Mouse (Mus musculus) CD8-positive naive resting alpha-beta T cell, adult 2 months (primary cell): ENCODE measurements around the gene Epb41l2.

ENCODE experiments used
- DNase-seq, 2 experiments: peaks; one replicate each; pipeline ENCODE4 v3.0.0; 2022; ENCODE audit warnings: low read depth in 2 of 2, low spot score in 2 of 2

Epb41l2 gene

DNA sequence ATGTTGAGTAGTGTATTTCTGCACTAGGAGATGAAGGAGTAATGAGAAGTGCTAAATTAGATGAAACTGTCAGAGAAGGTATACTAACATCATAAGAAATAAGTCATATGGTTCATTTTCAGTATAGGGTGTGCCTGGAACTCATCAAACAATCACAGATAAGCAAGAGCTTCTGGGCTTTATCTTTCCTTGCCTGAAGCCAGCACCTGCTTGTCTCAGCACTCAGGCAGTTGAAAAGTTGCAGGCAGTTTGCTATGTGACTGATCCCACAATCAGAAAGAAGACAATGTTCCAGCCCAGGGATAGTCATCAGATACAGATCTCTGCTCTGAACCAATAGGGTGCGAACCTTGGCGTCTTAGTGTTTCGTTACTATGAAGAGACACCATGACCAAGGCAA lies 181.5 kb downstream of the Epb41l2 start:
- DNase-seq, result no peak

DNA sequence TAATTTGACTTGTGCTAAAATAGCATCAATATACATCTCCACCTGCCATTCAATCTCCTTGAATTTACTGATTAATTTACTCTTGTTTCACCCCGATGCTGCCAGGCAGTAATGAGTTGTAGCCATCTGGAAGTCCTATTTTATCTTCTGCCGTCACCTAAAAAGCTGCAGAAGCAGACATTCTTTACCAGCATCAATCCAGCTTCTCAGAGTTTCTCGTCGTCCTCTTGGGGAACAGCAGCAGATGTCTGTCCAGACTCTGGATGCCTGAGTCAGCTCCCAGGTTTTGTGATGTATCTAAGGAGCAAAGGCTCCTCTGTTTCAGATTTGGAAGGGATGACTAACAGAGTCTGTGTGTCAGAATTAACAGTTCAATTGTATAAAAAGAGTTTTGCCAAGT lies 193.3 kb downstream of the Epb41l2 start:
- no peak for DNase-seq

DNA sequence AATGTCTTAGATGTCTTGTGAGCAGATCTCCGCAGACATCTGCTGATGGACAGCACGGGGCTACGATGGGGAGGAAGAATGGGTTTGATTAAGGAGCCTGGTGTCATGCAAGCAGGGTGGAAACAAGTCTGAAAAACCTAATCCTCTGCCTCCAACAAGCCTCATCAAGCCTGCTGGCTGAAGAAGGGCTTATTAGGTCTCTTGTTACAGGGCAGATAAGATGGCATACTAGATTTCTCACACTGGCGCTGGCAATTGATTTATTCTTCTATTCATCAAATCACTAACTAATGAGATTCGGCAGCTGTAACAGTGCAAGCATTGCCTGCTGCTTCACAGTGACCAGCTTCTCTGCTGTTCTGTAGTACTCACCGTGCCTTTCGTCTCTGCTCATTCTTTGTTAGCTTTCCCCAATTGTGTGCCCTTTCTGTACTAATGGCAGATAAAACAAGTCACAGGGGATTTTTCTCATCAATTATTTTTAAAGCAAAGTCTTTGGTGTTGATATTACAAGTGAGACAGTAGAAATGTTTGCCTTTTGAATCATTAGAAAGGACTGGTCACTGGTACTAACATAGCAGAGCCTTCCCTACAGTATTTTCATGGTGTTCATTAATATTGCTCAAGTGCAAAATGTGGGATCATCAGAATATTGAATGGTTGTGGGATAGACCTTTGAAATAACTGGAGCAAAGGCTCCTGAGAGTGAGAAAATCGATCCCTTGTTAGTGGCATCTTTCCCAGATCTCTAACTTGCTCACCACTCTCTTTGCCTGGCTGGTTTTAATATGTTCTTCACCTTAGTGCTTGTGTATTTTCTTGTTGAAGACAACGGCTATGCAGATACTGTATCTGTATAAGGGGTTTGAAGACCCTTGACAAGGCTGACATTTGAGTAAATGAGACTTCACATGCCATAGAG lies 212.0 kb downstream of the Epb41l2 start:
- no peak for DNase-seq
